Mouse (Mus musculus) 3T3-L1 (cell line): ENCODE measurements around the gene Bcr.

Experiments used
- DNase-seq: peaks from one replicate; pipeline ENCODE4 v3.0.0-alpha.2; 2015; ENCODE audit warnings: low read depth, low spot score

Gene Bcr

GRCm38 (mm10) chr10:75094338-75094737 lies 33.9 kb downstream of the Bcr start:
- DNase-seq, result no peak

- no peak for DNase-seq
Measured at GRCm38 (mm10) chr10:75095216-75095615, 34.8 kb downstream of the Bcr start.

GRCm38 (mm10) chr10:75098446-75099183 lies 38.2 kb downstream of the Bcr start:
- DNase-seq, result no peak

- DNase-seq, result no peak
Measured at GRCm38 (mm10) chr10:75100298-75100697, 39.9 kb downstream of the Bcr start.

GRCm38 (mm10) chr10:75103502-75103901 lies 43.1 kb downstream of the Bcr start:
- DNase-seq, result no peak

- peak; percentile 93 for DNase-seq
Measured at GRCm38 (mm10) chr10:75104191-75105098, 44.1 kb downstream of the Bcr start.

- peak; percentile 88 for DNase-seq
Measured at GRCm38 (mm10) chr10:75105099-75105461, 44.7 kb downstream of the Bcr start.

- no peak for DNase-seq
Measured at GRCm38 (mm10) chr10:75105687-75106086, 45.3 kb downstream of the Bcr start.

- DNase-seq, result peak; percentile 52
Measured at GRCm38 (mm10) chr10:75106940-75107381, 46.6 kb downstream of the Bcr start.

GRCm38 (mm10) chr10:75108092-75108491 lies 47.7 kb downstream of the Bcr start:
- DNase-seq, result no peak

GRCm38 (mm10) chr10:75111446-75112201 lies 51.2 kb downstream of the Bcr start:
- DNase-seq, result peak; percentile 47

- DNase-seq, result no peak
Measured at GRCm38 (mm10) chr10:75112405-75112804, 52.0 kb downstream of the Bcr start.

GRCm38 (mm10) chr10:75113620-75114019 lies 53.2 kb downstream of the Bcr start:
- no peak for DNase-seq

- DNase-seq, result no peak
Measured at GRCm38 (mm10) chr10:75115240-75115639, 54.8 kb downstream of the Bcr start.

GRCm38 (mm10) chr10:75116842-75117457 lies 56.6 kb downstream of the Bcr start:
- DNase-seq, result peak; percentile 36

GRCm38 (mm10) chr10:75118444-75118843 lies 58.1 kb downstream of the Bcr start:
- DNase-seq, result peak; percentile 68

- DNase-seq, result peak; percentile 57
Measured at GRCm38 (mm10) chr10:75119396-75119795, 59.0 kb downstream of the Bcr start.

GRCm38 (mm10) chr10:75120176-75120575 lies 59.8 kb downstream of the Bcr start:
- DNase-seq, result no peak

- DNase-seq, result peak; percentile 93
Measured at GRCm38 (mm10) chr10:75121028-75121427, 60.6 kb downstream of the Bcr start.

- no peak for DNase-seq
Measured at GRCm38 (mm10) chr10:75125577-75125976, 65.2 kb downstream of the Bcr start.

GRCm38 (mm10) chr10:75129283-75129710 lies 68.9 kb downstream of the Bcr start:
- peak; percentile 85 for DNase-seq
